Mouse (Mus musculus): ENCODE measurements at regions not wholly inside any gene's neighbourhood (a gene's known extent, or its start where the extent isn't known, plus 50 kb on each side); places are given as distances from the start of the nearest gene placed in this dataset.

DNA sequence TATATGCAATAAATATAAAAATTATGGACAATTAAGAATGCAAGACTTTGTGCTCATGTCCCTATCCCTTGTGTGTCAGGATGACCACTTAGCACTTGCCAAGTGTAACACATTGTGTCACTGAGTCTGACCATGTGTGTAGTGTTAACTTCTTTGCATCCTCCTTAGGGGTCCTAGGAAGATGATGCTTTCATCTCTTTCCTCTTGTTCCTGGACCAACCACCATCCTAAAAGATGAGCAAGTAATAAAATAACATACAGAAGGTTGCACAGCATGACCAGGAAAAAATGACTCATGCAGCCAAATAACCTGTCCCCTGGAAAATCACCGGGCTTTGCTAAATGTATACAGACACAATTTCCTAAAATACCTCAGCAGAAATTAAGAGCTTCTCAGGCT, 121.1 kb upstream of the Kcnip4 start:
- peak; percentile 96 for DNase-seq (ENCODE audit: low read depth, low spot score)

DNA sequence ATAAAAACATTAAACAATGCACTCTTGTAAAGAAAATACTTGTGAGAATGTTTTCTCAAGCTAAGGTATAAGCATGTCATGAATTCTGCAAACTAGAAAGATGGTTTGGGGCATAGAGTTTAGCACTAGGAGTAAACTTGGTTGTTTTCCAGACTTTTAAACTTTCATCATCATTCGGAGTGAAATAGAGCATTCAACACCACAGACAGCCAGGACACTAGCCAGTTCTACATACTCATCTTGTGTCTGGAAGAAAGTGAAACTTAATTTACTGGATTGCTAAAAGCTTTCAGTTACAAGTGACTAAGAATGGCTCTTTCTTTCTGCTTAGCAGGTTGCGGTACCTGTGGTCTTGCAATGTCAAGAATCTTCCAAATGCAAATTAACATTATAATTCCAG, 119.9 kb upstream of the Kcnip4 start:
- DNase-seq (ENCODE audit: low read depth, low spot score), result no peak

DNA sequence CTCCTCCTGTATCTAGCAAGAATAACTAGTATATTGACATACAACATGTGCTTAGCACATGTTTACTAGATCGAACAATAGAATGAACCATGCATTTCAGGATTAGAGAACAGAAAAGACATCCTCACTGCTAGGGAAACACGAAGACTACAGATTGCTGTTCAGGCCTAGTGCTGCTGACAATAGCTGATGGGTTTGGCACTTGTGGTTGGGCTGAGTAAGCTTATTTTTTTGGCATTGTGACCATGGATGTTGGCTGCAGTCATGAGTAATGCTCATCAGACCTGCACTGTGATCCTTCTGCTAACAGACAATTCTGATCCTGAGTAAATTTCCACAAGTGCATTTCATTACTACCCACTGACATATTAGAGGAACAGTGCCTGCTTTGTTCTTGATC, 117.7 kb upstream of the Kcnip4 start:
- peak; percentile 97 for DNase-seq (ENCODE audit: low read depth, low spot score)

DNA sequence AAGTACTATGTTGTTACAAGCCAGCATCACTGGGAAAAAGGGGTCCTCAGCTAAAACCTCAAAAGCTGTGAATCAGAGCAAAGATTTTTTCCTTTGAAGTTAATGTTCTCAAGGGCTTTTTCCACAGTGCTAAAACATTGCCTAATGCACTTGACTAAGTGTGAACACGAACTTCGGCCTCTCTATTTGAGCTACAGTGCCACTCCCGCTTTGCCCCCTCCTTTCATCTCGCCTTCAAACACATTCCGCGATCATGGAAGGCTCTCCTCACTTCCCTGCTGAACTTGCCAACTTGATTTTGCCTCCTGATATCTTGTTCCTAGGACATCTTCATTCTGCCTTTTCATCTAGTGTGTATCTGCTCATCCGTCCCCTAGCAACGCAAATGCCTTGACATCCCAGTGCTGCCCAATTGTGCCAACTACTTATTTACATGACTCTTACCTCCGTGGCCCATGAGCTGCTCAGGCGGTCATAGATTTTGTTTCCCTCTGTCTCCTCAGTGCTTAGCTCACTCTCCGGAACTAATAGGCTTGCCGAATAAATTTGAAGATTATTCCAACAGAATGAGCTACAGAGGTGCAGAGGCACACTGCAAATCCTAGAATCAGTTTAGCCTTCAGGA, 116.6 kb upstream of the Kcnip4 start:
- DNase-seq (ENCODE audit: low read depth, low spot score), result no peak

DNA sequence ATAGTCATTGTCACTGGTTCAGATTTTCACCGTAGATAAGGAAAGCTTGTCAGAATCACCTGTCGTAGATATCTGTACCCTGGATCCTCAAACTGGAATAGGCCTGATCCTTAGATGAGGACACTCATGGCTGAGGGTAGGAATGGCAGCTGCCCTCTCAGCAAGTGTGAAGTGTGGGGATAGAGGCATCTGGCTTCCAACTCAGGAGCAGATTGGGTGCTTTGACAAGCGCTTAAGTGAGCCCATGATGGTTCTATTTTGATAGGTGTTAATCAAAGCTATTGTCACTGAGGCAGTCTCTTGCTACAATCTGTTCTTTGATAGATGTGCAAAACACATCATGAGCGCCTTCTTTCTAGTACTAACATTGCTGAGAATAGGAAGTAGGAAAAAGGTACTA, 114.9 kb upstream of the Kcnip4 start:
- DNase-seq (ENCODE audit: low read depth, low spot score), result peak; percentile 85

DNA sequence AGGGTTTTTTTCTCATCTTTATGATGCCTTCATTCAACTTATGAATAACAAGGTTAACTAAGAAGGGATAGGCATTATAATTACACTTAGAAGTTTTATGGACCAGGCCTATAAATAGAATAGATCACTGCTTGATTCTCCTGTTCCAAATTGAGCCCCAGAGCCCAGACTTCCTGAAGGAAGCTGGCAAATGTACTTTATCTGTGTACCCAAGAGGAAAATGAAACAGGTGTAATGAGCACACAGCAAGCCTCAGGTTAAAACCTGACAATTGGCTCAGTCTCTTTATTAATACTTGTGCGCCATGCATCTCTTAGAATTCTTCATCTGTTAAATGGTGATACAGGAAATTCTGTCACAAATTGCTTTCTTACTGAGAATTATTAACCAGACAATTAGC, 95.4 kb upstream of the Kcnip4 start:
- DNase-seq (ENCODE audit: low read depth, low spot score), result peak; percentile 37

DNA sequence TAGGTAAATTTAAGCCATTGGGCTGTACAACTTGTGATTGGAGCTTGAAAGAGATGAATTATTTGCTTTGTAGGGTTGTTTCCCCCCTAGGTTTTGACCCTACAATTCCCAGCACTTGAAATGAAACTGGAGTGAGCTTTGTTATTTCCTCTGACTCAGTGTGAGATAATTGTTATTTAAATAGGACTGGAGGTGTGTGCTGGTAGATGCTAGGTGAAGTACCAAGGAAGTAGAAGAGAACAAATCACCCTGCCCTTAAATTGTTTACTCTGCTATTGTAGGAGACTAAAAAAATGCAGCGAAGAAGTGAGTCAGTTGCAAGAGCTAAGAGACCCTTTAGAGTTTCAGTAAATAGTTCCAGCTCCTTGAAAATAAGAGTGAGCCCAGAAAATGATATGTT, 82.1 kb upstream of the Kcnip4 start:
- no peak for DNase-seq (ENCODE audit: low read depth, low spot score)

- DNase-seq (ENCODE audit: low read depth, low spot score), result no peak
Measured at GRCm38 (mm10) chr5:49580777-49581176, 56.1 kb upstream of the Kcnip4 start.

DNA sequence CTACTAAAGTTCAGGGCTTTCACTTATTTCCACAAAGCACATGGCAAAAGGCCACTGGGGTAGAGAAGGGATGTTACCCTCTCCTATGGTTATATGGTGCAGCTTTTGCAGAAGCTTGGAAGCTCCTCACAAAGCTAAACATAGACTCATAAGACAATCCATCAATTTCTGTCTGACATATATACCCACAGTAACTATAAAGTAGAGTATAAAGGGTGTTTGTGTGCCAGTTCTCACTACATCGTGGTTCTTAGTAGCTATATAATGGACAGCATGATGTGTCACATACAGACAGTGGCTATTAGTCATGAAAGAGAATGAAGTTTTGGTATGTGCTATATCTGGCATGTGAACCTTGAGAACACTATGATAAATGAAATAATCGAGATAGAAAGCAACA, 51.2 kb upstream of the Kcnip4 start:
- DNase-seq (ENCODE audit: low read depth, low spot score), result no peak
